Mouse (Mus musculus): Measurements from ENCODE around the gene Camkk2. TPM values are rescaled to one million over a fixed set of nuclear protein-coding genes. Genes with fewer than 3 reads are reported as not detected.

Gene Camkk2
- polyA plus RNA-seq, 1 experiment from 2014 or later, result 34.5 TPM

- Histone ChIP-seq H3K27me3 (no peaks in the 10 kb centered on the region), H3K4me2 (no peak overlapping the region), H3K9ac (no peak overlapping the region), H3K4me1 (peaks cover 14% of the 10 kb centered on the region; the same call in 1 of the 2 replicates), H3K27ac (no peak overlapping the region), H3K4me3 (replicated peaks) (no peak overlapping the region), H3K36me3 (replicated peaks) (peaks cover 94% of the 10 kb centered on the region), H3K9me3 (no peaks in the 10 kb centered on the region)
- 88% methylated on average over 13 of the region's 13 CpGs for WGBS
- ATAC-seq (ENCODE audit: low FRiP score), result no peak
Measured at GRCm38 (mm10) chr5:122800345-122801010, 21.3 kb upstream of the Camkk2 start.

GRCm38 (mm10) chr5:122799379-122800344 lies 20.5 kb upstream of the Camkk2 start:
- Histone ChIP-seq H3K4me1 (peaks cover 14% of the 10 kb centered on the region; the same call in 1 of the 2 replicates), H3K9ac (no peak overlapping the region), H3K4me2 (no peak overlapping the region), H3K27me3 (no peaks in the 10 kb centered on the region), H3K9me3 (no peaks in the 10 kb centered on the region), H3K36me3 (replicated peaks) (peaks cover 93% of the 10 kb centered on the region), H3K27ac (peak overlapping the region; percentile 54; the same call in 1 of the 2 replicates), H3K4me3 (replicated peaks) (no peak overlapping the region)
- no peak for ATAC-seq (ENCODE audit: low FRiP score)
- WGBS, result 88% methylated on average over 17 of the region's 17 CpGs

- no peak overlapping the region for H3K4me2 ChIP-seq
- no peaks in the 10 kb centered on the region for H3K27me3 ChIP-seq
- no peak overlapping the region for H3K9ac ChIP-seq
- H3K4me3 ChIP-seq (replicated peaks), result no peak overlapping the region
- 73% methylated on average over 17 of the region's 17 CpGs for WGBS
- H3K9me3 ChIP-seq, result no peaks in the 10 kb centered on the region
- H3K36me3 ChIP-seq (replicated peaks), result peaks cover 92% of the 10 kb centered on the region
- no peak; the same call in 1 of the 2 replicates for ATAC-seq (ENCODE audit: low FRiP score)
- peak overlapping the region; percentile 56; the same call in 1 of the 2 replicates for H3K27ac ChIP-seq
- peaks cover 14% of the 10 kb centered on the region; the same call in 1 of the 2 replicates for H3K4me1 ChIP-seq
Measured at GRCm38 (mm10) chr5:122798557-122799378, 19.6 kb upstream of the Camkk2 start.

GRCm38 (mm10) chr5:122797866-122798265 lies 18.7 kb upstream of the Camkk2 start:
- no peak overlapping the region for H3K9ac ChIP-seq
- no peak for ATAC-seq (ENCODE audit: low FRiP score)
- H3K4me1 ChIP-seq, result peaks cover 14% of the 10 kb centered on the region; the same call in 1 of the 2 replicates
- H3K27me3 ChIP-seq, result no peaks in the 10 kb centered on the region
- no peak overlapping the region for H3K4me3 ChIP-seq (replicated peaks)
- 95% methylated on average over 3 of the region's 3 CpGs for WGBS
- H3K4me2 ChIP-seq, result no peak overlapping the region
- H3K36me3 ChIP-seq (replicated peaks), result peaks cover 91% of the 10 kb centered on the region
- no peaks in the 10 kb centered on the region for H3K9me3 ChIP-seq
- H3K27ac ChIP-seq, result peak overlapping the region; percentile 56; the same call in 1 of the 2 replicates

GRCm38 (mm10) chr5:122788696-122789095 lies 9.5 kb upstream of the Camkk2 start:
- Histone ChIP-seq H3K27me3 (no peaks in the 10 kb centered on the region), H3K9ac (no peak overlapping the region), H3K4me3 (replicated peaks) (no peak overlapping the region), H3K4me2 (no peak overlapping the region), H3K27ac (no peak overlapping the region), H3K9me3 (no peaks in the 10 kb centered on the region), H3K4me1 (no peaks in the 10 kb centered on the region; the same call in 1 of the 2 replicates), H3K36me3 (replicated peaks) (peaks cover 79% of the 10 kb centered on the region)
- ATAC-seq (ENCODE audit: low FRiP score), result no peak
- 86% methylated on average over 2 of the region's 2 CpGs for WGBS

GRCm38 (mm10) chr5:122786035-122786819 lies 7.0 kb upstream of the Camkk2 start:
- no peaks in the 10 kb centered on the region for H3K27me3 ChIP-seq
- H3K4me3 ChIP-seq (replicated peaks), result no peak overlapping the region
- no peak overlapping the region for H3K9ac ChIP-seq
- H3K9me3 ChIP-seq, result no peaks in the 10 kb centered on the region
- H3K36me3 ChIP-seq (replicated peaks), result peaks cover 57% of the 10 kb centered on the region
- H3K4me1 ChIP-seq, result no peaks in the 10 kb centered on the region; the same call in 1 of the 2 replicates
- ATAC-seq (ENCODE audit: low FRiP score), result no peak
- no peak overlapping the region; the same call in 1 of the 2 replicates for H3K27ac ChIP-seq
- 70% methylated on average over 12 of the region's 12 CpGs for WGBS
- no peak overlapping the region for H3K4me2 ChIP-seq

- Histone ChIP-seq H3K36me3 (replicated peaks) (peaks cover 36% of the 10 kb centered on the region), H3K9ac (no peak overlapping the region), H3K4me1 (peaks cover 6% of the 10 kb centered on the region), H3K9me3 (no peaks in the 10 kb centered on the region), H3K4me3 (replicated peaks) (no peak overlapping the region), H3K27me3 (no peaks in the 10 kb centered on the region), H3K4me2 (no peak overlapping the region), H3K27ac (no peak overlapping the region)
- ATAC-seq (ENCODE audit: low FRiP score), result no peak
- 58% methylated on average over 14 of the region's 14 CpGs for WGBS
Measured at GRCm38 (mm10) chr5:122783726-122784406, 4.7 kb upstream of the Camkk2 start.

- Histone ChIP-seq H3K4me2 (no peak overlapping the region), H3K9ac (no peak overlapping the region), H3K27me3 (no peaks in the 10 kb centered on the region), H3K4me1 (peaks cover 14% of the 10 kb centered on the region), H3K27ac (no peak overlapping the region), H3K9me3 (no peaks in the 10 kb centered on the region), H3K36me3 (replicated peaks) (peaks cover 18% of the 10 kb centered on the region), H3K4me3 (replicated peaks) (no peak overlapping the region)
- WGBS, result 65% methylated on average over 1 of the region's 1 CpGs
- ATAC-seq (ENCODE audit: low FRiP score), result no peak
Measured at GRCm38 (mm10) chr5:122782066-122782465, 2.9 kb upstream of the Camkk2 start.

GRCm38 (mm10) chr5:122780791-122781432 lies 1.7 kb upstream of the Camkk2 start:
- Histone ChIP-seq H3K9me3 (no peaks in the 10 kb centered on the region), H3K36me3 (replicated peaks) (peaks cover 7% of the 10 kb centered on the region; the same call in 1 of the 2 replicates), H3K4me3 (replicated peaks) (no peak overlapping the region), H3K27me3 (no peaks in the 10 kb centered on the region), H3K4me1 (peaks cover 14% of the 10 kb centered on the region), H3K27ac (no peak overlapping the region), H3K4me2 (no peak overlapping the region), H3K9ac (no peak overlapping the region)
- no peak for ATAC-seq (ENCODE audit: low FRiP score)
- WGBS, result 91% methylated on average over 19 of the region's 19 CpGs

All from forebrain, embryonic 12.5 days (tissue).